Mouse (Mus musculus) induced T-regulatory cell, adult 2 months (primary cell): ENCODE measurements around the gene Hsd17b1.
"Not testable (repeated sequence)": the region's sequence is repeated elsewhere in the genome, so short reads cannot be mapped to it uniquely, and the experiment has no call there.

Experiments used
- DNase-seq: peaks from one replicate; pipeline ENCODE4 v3.0.0-alpha.2; 2012; ENCODE audit warnings: low read depth

Hsd17b1 gene

GRCm38 (mm10) chr11:101085617-101086322 is 7.6 kb downstream of the Hsd17b1 start:
- no peak for DNase-seq

- no peak for DNase-seq
Observed at GRCm38 (mm10) chr11:101086323-101086674, 8.1 kb downstream of the Hsd17b1 start.

DNA sequence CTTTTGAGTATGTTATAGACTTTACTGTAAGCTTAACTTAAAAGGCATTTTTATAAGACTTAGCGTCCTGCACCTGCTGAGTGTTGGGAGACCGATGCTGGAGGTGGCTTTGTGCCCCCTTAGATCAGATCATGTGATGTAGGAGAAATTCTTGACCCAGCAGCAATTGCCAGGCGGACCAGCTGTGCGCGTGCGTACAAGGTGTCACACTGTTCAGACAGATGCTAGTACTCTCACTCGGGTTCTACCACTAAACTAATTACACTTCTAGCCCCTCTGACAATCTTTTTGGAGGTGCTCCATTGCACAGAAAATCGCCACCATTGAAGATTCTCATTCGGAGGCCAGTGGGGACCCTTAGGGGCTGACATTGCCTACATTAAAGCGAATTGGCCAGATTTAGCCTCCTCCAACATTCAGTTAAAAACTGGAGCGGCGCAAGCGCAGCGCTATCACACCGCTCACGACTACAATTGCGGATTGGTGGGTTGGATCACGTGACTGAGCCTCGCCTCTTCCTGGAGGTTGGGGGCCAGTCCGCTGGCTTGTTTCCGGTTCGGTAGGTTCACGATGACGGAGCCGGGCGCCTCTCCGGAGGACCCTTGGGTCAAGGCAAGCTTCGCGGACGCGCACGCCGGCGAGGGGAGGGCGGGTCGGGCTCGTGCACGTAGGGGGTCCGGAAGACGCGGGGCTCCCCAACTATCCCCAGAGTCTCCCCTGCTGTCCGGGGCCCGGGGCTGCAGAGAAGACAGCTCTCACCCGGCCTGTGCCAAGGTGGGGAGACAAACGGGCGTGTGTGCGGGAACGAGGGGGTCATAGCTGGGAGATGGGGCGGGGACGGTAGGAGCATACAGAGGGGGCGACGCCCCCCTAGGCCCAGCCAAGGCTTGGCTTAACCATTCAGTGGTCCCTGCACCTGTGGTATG is 8.8 kb downstream of the Hsd17b1 start, which contains the start of gene Mlx:
Gene Mlx, plus strand, starts transcription at position 522 of the 926 bp plus-strand sequence.
- DNase-seq: peak; percentile 96

GRCm38 (mm10) chr11:101087682-101088055 is 9.5 kb downstream of the Hsd17b1 start:
- no peak for DNase-seq

DNA sequence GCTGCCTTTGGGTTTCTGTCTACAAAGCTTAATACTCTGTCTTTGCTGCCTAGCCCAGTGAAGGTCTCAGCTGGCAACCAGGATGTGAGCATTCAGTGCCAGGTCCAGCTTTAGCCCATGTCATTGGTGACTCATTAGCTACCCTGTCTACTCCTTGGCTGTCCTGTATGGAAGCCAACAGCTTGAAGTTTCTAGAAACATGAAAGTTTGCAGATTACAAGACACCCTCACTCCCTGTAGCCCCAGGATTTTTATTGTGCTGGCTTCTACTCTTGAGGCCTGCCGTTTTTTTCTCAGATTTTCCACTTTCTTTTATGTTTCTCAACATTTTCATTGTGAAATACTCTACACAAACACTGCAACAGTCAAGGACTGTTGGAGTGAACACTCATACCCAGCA is 11.7 kb downstream of the Hsd17b1 start:
- DNase-seq: no peak

GRCm38 (mm10) chr11:101094930-101095313 is 16.7 kb downstream of the Hsd17b1 start:
- DNase-seq: no peak

DNA sequence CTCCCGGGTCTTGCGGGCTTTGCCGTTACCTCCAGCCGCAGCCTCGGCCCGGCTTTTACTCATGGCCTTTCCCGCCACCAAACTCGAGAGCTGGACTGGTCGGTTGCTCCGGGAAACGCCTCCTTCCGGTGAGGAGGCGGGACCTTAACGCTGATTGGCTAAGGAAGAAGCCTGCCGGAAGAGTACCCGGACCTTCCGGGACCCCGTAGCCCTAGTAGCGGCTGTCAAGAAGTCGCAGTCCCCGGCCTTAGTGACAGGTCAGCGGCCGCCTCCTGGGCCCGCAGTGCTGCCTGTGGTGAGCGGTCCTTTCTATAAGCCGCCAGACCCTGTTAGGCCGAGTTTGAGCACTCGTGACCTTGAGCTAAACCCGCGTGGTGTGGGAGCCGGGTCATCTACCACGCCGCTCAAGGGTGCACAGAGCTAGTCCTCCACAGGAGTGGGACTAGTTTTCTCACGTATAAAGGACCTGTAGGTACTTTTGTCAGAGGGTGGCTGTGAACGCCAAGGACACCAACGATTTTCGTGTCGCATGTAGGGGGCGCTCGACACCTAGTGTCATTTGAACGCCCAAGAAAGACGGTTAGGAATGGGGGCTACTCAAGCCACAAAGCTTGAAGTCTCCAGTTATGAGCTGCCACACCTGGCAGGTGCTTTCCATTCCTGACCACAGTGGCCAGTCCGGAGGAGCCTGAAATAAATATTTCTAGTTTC is 17.3 kb downstream of the Hsd17b1 start, which contains the start of gene Psmc3ip:
Gene Psmc3ip, minus strand, starts transcription at position 123 of the 711 bp plus-strand sequence.
- DNase-seq: peak; percentile 96

GRCm38 (mm10) chr11:101098231-101098630 is 20.0 kb downstream of the Hsd17b1 start:
- DNase-seq: no peak

DNA sequence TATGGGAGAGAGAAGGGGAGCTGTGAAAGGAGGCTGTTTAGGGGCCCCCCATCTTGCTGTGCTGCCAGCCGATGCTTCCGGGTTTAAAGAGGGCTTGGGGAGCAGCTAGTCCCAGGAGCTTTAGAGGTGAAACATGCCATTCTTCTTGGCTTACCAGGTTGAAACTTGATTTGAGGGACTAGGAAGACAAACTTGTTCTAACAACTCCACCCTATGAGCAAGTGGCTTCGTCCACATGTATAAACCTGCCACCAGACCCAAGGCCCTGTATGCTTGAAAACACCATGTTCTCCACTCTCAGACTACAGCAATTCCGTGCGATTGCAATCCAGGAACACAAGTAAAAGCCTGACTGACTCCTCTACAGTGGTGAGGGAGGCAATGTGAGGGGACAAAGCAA is 24.8 kb downstream of the Hsd17b1 start:
- no peak for DNase-seq

GRCm38 (mm10) chr11:101109351-101109750 is 31.1 kb downstream of the Hsd17b1 start:
- DNase-seq: no peak

GRCm38 (mm10) chr11:101110708-101111107 is 32.5 kb downstream of the Hsd17b1 start:
- DNase-seq: no peak

DNA sequence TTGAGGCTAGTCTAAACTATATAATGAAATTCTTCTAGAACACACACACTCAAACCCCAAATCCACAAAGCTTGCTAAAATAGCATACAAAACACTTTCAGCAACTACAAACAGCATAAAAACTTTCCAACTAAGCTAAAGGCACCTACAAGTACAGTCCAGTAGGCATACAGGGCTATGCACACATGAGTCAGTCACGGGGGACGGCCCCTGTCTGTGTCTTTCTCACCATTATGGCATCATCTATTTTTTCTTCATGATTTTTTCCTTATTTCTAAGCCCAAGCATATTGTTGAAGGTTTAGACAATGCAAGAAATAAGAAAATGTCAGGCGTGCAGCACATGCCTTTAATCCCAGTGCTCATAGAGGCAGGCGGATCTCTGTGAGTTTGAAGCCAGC is 33.0 kb downstream of the Hsd17b1 start:
- DNase-seq: no peak

- no peak for DNase-seq
Observed at GRCm38 (mm10) chr11:101112186-101112585, 34.0 kb downstream of the Hsd17b1 start.

GRCm38 (mm10) chr11:101115564-101115963 is 37.4 kb downstream of the Hsd17b1 start:
- no peak for DNase-seq

DNA sequence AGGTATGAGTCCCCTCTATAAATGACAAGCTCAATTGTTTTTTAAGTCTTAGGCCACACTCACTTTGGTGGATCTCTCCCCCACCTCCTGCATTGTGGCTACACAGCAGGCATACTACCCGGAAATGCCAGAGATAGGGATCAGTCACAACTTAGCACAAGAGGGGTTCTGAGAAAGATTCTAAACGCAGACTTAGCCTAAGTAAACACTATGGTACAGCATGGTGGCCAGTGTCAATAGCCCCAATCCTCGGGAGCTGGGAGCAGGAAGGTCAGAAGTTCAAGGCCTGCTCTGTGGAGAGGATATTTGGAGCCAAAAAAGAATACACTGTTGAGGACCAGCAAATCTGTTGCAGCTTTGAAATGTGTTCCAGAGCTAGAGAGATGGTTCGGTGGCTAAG is 39.9 kb downstream of the Hsd17b1 start:
- peak; percentile 47 for DNase-seq

DNA sequence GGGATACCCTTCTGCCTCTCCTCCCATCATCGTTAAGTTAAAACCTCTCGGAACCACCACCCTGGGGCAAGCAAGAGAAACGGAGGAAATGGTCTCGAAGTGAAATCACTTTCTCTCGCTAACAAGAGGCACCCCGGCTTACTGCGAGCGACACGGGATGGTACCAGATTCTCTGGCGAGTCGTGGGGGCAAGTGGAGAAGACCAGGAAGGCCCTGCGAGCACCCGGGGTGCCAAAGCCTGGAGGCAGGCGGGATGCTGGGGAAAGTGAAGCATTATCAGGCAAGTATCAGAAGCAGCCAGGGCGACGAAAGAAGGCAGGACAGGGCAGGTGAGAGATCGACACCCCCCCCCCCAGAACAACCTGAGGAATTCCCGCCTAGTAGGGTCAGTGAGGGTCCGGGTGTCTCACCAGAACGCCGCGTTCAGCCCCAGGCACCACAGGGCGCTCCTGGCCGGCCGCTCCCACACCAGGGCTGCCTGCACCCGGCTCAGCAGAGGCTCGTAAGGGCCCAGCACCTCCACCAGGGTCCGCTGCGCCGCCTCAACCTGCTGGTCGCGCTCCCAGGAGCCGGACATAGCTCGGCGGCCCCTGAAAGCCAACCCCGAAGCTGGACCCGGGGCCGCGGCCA is 41.0 kb downstream of the Hsd17b1 start:
- peak; percentile 61 for DNase-seq

DNA sequence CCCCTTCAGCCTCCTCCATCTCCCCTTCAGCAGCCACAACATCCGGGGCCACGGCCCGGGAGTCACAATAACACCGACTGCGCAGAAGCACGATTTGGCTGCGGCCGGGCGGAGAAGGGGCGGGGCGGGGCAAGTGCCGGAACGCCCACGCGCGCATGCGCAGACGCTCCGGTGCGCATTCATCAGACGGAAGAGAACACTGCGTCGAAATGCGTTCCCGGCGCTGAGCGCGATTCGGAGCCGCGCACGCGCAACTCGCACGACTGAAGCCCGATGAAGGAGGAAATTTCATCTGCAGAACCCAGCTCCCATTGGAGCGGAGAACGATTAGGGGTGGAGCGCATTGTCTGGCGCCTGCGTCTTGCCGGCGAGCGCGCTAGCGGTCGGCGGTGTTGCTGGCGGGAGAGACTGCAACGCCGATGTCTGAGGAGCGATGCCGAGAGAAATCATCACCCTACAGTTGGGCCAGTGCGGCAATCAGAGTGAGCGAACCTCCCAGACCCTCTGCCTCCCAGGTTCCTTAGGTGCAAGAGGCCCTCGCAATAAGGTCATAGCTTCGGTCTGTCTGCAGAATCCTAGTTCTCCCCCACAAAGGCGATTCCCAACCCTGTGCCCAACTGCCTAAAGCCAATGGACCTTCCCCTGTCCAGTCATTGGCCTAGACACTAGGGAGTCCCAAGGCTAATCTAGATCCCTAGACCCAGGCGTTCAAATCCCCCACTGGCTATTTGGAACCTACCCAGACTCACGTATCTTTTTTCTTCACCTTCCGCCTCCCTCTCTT is 41.7 kb downstream of the Hsd17b1 start, which contains the start of the genes Retreg3 and Tubg1:
Gene Retreg3, minus strand, starts transcription at position 133 of the 784 bp plus-strand sequence.
Gene Tubg1, plus strand, starts transcription at position 178 of the 784 bp plus-strand sequence.
- DNase-seq: peak; percentile 100

DNA sequence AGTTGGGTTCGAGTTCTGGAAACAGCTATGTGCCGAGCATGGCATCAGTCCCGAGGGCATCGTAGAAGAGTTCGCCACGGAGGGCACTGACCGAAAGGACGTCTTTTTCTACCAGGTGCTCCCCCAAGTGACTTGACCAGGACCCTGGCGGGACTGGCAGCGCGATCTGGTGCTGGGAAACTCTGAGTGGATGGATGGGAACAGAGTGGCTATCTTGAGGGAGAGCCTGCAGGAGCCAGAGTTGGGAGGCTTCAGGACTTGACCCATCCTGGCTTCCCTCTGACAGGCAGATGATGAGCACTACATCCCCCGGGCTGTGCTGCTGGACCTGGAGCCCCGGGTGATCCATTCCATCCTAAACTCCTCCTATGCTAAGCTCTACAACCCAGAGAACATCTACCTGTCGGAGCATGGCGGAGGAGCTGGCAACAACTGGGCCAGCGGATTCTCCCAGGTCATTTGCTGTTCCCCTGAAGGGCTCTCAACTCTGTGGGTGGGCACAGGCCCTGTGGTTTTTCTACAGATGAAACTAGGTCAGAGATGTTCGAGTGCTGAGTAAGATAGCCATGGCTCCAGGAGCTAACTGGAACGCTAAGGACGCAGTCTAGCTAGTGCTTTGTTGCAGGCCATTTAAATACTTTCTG is 42.5 kb downstream of the Hsd17b1 start:
- no peak for DNase-seq

GRCm38 (mm10) chr11:101124494-101124893 is 46.3 kb downstream of the Hsd17b1 start:
- not testable (repeated sequence) for DNase-seq

GRCm38 (mm10) chr11:101125008-101125407 is 46.8 kb downstream of the Hsd17b1 start:
- DNase-seq: not testable (repeated sequence)
